Mouse (Mus musculus): Measurements from ENCODE around the gene Rtf1. TPM values are rescaled to one million over a fixed set of nuclear protein-coding genes. Genes with fewer than 3 reads are reported as not detected.
"Not testable (repeated sequence)": the region's sequence is repeated elsewhere in the genome, so short reads cannot be mapped to it uniquely, and the experiment has no call there.

Gene Rtf1
- polyA plus RNA-seq, 1 experiment, result 47.3 TPM

- TF ChIP-seq CTCF (IDR thresholded peaks at IDR 0.05; ENCODE audit: borderline replicate concordance, extremely low read depth, insufficient read depth, insufficient read length), result no peak
- peak; percentile 13 for DNase-seq (ENCODE audit: low read depth)
Measured at GRCm38 (mm10) chr2:119692003-119692701, 17.3 kb downstream of the Rtf1 start.

GRCm38 (mm10) chr2:119694826-119695225 is 20.0 kb downstream of the Rtf1 start:
- no peak for DNase-seq (ENCODE audit: low read depth)

GRCm38 (mm10) chr2:119696111-119696510 is 21.2 kb downstream of the Rtf1 start:
- TF ChIP-seq POLR2A (IDR thresholded peaks at IDR 0.05; ENCODE audit: borderline replicate concordance, extremely low read depth, insufficient read depth, insufficient read length, poor library complexity, severe bottlenecking), result no peak
- TF ChIP-seq CTCF (IDR thresholded peaks at IDR 0.05; ENCODE audit: borderline replicate concordance, extremely low read depth, insufficient read depth, insufficient read length), result no peak
- DNase-seq (ENCODE audit: low read depth), result no peak

More at GRCm38 (mm10) chr2:119694826-119695225, 20.0 kb downstream of the Rtf1 start:
- TF ChIP-seq CTCF (IDR thresholded peaks at IDR 0.05; ENCODE audit: borderline replicate concordance, extremely low read depth, insufficient read depth, insufficient read length) (no peak), POLR2A (IDR thresholded peaks at IDR 0.05; ENCODE audit: borderline replicate concordance, extremely low read depth, insufficient read depth, insufficient read length, poor library complexity, severe bottlenecking) (no peak)

GRCm38 (mm10) chr2:119698472-119698871 is 23.6 kb downstream of the Rtf1 start:
- DNase-seq (ENCODE audit: low read depth), result no peak
- TF ChIP-seq CTCF (IDR thresholded peaks at IDR 0.05; ENCODE audit: borderline replicate concordance, extremely low read depth, insufficient read depth, insufficient read length) (no peak), POLR2A (IDR thresholded peaks at IDR 0.05; ENCODE audit: borderline replicate concordance, extremely low read depth, insufficient read depth, insufficient read length, poor library complexity, severe bottlenecking) (no peak)

GRCm38 (mm10) chr2:119699962-119700361 is 25.1 kb downstream of the Rtf1 start:
- TF ChIP-seq CTCF (IDR thresholded peaks at IDR 0.05; ENCODE audit: borderline replicate concordance, extremely low read depth, insufficient read depth, insufficient read length) (no peak), POLR2A (IDR thresholded peaks at IDR 0.05; ENCODE audit: borderline replicate concordance, extremely low read depth, insufficient read depth, insufficient read length, poor library complexity, severe bottlenecking) (no peak)
- DNase-seq (ENCODE audit: low read depth), result no peak

GRCm38 (mm10) chr2:119703171-119703570 is 28.3 kb downstream of the Rtf1 start:
- DNase-seq (ENCODE audit: low read depth), result no peak
- TF ChIP-seq POLR2A (IDR thresholded peaks at IDR 0.05; ENCODE audit: borderline replicate concordance, extremely low read depth, insufficient read depth, insufficient read length, poor library complexity, severe bottlenecking) (no peak), CTCF (IDR thresholded peaks at IDR 0.05; ENCODE audit: borderline replicate concordance, extremely low read depth, insufficient read depth, insufficient read length) (no peak)

- no peak for TF ChIP-seq CTCF (IDR thresholded peaks at IDR 0.05; ENCODE audit: borderline replicate concordance, extremely low read depth, insufficient read depth, insufficient read length)
- no peak for TF ChIP-seq POLR2A (IDR thresholded peaks at IDR 0.05; ENCODE audit: borderline replicate concordance, extremely low read depth, insufficient read depth, insufficient read length, poor library complexity, severe bottlenecking)
- no peak for DNase-seq (ENCODE audit: low read depth)
Measured at GRCm38 (mm10) chr2:119707676-119708075, 32.8 kb downstream of the Rtf1 start.

- no peak for DNase-seq (ENCODE audit: low read depth)
- TF ChIP-seq CTCF (IDR thresholded peaks at IDR 0.05; ENCODE audit: borderline replicate concordance, extremely low read depth, insufficient read depth, insufficient read length), result no peak
- TF ChIP-seq POLR2A (IDR thresholded peaks at IDR 0.05; ENCODE audit: borderline replicate concordance, extremely low read depth, insufficient read depth, insufficient read length, poor library complexity, severe bottlenecking), result no peak
Measured at GRCm38 (mm10) chr2:119710011-119710410, 35.1 kb downstream of the Rtf1 start.

- not testable (repeated sequence) for DNase-seq (ENCODE audit: low read depth)
Measured at GRCm38 (mm10) chr2:119715868-119716267, 41.0 kb downstream of the Rtf1 start.

GRCm38 (mm10) chr2:119721070-119721469 is 46.2 kb downstream of the Rtf1 start:
- DNase-seq (ENCODE audit: low read depth), result no peak
- TF ChIP-seq CTCF (IDR thresholded peaks at IDR 0.05; ENCODE audit: borderline replicate concordance, extremely low read depth, insufficient read depth, insufficient read length) (no peak), POLR2A (IDR thresholded peaks at IDR 0.05; ENCODE audit: borderline replicate concordance, extremely low read depth, insufficient read depth, insufficient read length, poor library complexity, severe bottlenecking) (no peak)

- DNase-seq (ENCODE audit: low read depth), result no peak
- no peak for TF ChIP-seq POLR2A (IDR thresholded peaks at IDR 0.05; ENCODE audit: borderline replicate concordance, extremely low read depth, insufficient read depth, insufficient read length, poor library complexity, severe bottlenecking)
- no peak for TF ChIP-seq CTCF (IDR thresholded peaks at IDR 0.05; ENCODE audit: borderline replicate concordance, extremely low read depth, insufficient read depth, insufficient read length)
Measured at GRCm38 (mm10) chr2:119727762-119728416, 53.0 kb downstream of the Rtf1 start.

- TF ChIP-seq POLR2A (IDR thresholded peaks at IDR 0.05; ENCODE audit: borderline replicate concordance, extremely low read depth, insufficient read depth, insufficient read length, poor library complexity, severe bottlenecking), result no peak
- no peak for TF ChIP-seq CTCF (IDR thresholded peaks at IDR 0.05; ENCODE audit: borderline replicate concordance, extremely low read depth, insufficient read depth, insufficient read length)
- DNase-seq (ENCODE audit: low read depth), result no peak
Measured at GRCm38 (mm10) chr2:119730735-119731134, 55.9 kb downstream of the Rtf1 start.
